Mouse (Mus musculus) megakaryocyte-erythroid progenitor cell, adult 5-6 weeks (primary cell): Measurements from ENCODE around the gene Dlg4. TPM values are rescaled to one million over a fixed set of nuclear protein-coding genes. Genes with fewer than 3 reads are reported as not detected.
A peak's percentile ranks its signal among the peaks of the same experiment; 100 is the strongest.
"Not testable (repeated sequence)": the region's sequence is repeated elsewhere in the genome, so short reads cannot be mapped to it uniquely, and the experiment has no call there.

Source experiments
- ATAC-seq: replicated peaks from 2 replicates; pipeline ENCODE4 v1.8.0; 2016; ENCODE audit warnings: mild to moderate bottlenecking, inconsistent platforms; ENCODE audit not compliant: severe bottlenecking, poor library complexity, low FRiP score, low TSS enrichment
- total RNA-seq, 2 experiments: library from RNA; stranded (forward) in 1 of 2; stranded (reverse) in 1 of 2; fragments of 200-1000, 215-1000 nt in 1 of 2; fragments of >200 nt in 1 of 2; fragmentation: Nextera tagmentation in 1 of 2; gene quantifications; 2 replicates each; pipeline ENCODE4 v1.2.3; 2014 to 2017

The Dlg4 gene
- total RNA-seq, 2 experiments from 2014 or later = 0.23 to 3.0 TPM

- ATAC-seq = peak; percentile 73
Observed at GRCm38 (mm10) chr11:69995391-69995960, 21.3 kb upstream of the Dlg4 start, which contains the start of gene Phf23. Gene Phf23 (plus strand): TSS chr11:69995777.

DNA sequence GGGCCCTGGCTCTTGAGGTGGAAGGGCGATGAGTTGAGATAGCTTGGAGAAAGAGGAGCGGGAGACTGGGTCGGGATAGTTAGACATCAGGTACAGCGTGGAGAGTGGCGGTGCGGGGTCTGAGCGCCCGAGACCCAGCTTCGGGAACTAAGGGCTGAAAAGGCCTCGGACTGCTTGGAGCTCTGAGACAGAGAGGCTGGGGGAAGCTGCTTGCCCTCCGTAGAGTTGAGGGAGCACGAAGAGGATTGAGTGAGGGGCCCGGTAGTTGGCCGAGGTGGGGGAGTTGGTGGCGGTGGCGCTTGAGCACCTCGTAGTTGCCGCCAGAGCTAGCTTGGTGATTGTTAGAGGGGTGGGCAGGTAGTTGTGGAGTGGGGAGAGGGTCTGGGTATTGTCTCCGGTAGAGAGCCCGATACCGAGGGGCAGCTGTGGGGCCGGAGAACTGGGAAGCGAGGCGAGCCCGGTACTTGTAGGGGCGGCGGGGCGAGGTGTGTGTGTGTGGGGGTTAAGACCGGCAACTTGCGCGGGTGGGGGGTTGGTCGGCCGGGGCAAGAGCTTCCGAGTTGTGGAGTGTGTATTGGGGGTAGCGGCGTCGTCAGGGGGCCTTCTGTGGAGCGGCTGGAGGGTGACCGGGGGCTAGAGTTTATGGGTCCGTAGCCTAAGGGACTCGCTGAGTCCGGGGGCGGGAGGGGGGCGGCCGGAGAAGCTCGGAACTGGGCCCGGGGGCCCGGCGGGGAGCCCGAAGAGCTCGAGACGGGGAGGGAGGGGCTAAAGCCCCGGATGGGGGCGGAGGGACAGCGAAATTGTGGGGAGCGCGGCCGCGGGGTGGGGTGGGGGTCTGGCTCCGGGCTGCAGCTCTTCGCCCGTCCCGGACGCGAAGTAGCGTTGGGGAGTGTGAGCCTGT lies 20.3 kb upstream of the Dlg4 start:
- no peak for ATAC-seq

- ATAC-seq = peak; percentile 46
Observed at GRCm38 (mm10) chr11:69997070-69997509, 19.7 kb upstream of the Dlg4 start.

DNA sequence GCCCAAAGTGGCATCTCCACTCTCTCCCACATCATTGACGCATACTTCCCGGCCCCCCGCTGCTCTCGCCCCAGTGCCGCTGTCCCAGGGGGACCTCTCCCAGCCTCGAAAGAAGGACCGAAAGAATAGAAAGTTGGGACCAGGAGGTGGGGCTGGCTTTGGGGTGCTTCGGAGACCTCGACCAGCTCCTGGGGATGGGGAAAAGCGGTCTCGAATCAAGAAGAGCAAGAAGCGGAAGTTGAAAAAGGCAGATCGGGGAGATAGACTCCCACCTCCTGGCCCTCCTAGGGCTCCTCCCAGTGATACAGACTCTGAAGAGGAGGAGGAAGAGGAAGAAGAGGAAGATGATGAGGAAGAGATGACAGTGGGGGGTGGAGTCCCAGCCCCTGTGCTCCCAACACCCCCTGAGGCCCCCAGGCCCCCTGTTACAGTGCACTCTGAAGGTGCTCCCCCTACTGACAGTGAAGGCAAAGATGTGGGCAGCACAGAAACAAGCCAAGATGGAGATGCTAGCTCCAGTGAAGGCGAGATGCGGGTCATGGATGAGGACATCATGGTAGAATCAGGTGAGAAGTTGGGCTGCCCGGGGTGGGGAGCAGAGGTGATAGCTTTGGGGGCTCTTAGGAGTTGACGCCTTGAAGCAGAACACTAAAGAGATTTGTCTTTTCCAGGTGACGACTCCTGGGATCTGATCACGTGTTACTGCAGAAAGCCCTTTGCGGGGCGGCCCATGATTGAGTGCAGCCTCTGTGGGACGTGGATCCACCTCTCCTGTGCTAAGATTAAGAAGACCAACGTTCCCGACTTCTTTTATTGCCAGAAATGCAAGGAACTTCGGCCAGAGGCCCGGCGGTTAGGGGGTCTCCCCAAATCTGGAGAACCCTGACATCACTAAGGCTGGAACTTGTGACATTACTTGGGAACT lies 17.9 kb upstream of the Dlg4 start:
- ATAC-seq = no peak

GRCm38 (mm10) chr11:69999666-70000065 lies 17.1 kb upstream of the Dlg4 start:
- no peak for ATAC-seq

DNA sequence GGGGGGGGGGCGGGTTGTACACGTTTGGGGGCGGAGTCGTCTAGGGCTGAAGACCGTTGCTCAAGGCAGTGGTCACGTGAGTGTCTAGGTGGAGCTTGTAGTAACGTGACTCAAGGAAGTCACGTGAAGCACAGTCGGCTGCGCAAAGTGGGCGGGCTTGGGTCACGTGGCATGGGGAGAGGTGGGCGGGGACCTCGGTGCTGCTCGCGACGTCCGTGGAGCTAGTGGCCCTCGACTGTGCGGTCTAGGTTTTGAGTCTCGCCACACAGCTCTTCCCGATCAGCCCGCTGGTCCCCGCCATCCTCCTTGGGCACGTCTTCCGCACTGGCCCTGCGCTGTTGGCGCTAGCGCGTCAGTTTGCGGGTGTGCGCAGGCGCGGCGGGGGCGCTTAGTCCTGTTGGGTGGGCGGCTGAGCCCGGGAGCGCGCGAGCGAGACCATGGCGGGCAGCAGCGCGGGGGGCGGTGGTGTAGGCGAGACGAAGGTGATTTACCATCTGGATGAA lies 16.3 kb upstream of the Dlg4 start, which contains the start of gene Dvl2:
Gene Dvl2 (plus strand): TSS at position 200 of the 503 bp plus-strand sequence.
- peak; percentile 39 for ATAC-seq

GRCm38 (mm10) chr11:70001159-70001558 lies 15.6 kb upstream of the Dlg4 start:
- no peak for ATAC-seq

DNA sequence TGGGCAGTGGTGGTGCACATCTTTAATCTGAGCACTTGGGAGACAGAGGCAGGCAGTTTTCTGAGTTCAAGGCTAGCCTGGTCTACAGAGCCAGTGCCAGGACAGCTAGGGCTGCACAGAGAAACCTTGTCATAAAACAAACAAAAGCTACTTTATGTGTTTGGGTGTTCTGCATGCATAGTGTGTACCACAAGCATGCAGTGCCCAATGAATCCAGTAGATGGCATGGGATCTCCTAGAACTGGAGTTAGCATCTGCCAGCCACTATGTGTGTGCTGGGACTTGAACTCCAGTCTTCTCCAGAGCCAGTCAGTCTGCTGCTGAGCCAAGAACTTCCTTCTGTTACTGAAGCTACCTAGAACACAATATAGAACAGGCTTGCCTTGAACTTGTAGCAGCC lies 14.9 kb upstream of the Dlg4 start:
- peak; percentile 35; the same call in 1 of the 2 replicates for ATAC-seq

DNA sequence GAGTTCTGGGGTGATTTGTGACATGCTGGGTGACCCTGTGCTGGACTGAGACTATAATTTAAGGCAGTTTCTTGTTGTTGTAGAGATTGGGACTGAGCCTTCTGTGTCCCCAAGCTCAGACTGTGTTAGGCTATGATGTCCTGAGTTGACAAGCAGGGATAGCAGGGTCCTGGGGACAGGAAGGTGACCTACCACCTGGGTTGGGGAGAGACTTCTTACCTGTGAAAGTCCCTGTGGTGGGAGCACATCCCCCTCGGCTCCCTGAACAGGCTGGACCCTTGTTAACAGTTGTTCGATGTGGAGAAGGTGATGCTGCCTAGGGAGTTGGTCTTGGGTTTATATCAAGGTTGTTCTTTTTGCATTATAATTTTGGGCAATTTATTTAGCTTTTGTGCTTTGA lies 14.3 kb upstream of the Dlg4 start:
- ATAC-seq = no peak

DNA sequence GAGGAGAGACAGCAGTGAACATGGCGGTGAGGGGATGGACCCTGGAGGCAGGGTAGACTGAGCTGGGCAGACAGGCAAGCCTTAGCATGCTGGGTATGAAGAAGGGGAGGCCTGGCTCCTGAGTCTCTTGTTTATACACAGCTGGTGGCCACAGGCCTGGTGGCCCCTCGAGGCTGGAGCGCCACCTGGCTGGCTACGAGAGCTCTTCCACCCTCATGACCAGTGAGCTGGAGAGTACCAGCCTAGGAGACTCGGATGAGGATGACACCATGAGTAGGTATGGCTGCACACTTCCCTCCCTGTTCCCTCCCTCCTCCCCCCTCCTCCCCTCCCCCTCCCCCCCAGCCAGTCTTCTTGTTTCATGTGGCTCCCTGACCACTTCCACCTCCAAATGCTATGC lies 11.2 kb upstream of the Dlg4 start:
- ATAC-seq = peak; percentile 53; the same call in 1 of the 2 replicates

DNA sequence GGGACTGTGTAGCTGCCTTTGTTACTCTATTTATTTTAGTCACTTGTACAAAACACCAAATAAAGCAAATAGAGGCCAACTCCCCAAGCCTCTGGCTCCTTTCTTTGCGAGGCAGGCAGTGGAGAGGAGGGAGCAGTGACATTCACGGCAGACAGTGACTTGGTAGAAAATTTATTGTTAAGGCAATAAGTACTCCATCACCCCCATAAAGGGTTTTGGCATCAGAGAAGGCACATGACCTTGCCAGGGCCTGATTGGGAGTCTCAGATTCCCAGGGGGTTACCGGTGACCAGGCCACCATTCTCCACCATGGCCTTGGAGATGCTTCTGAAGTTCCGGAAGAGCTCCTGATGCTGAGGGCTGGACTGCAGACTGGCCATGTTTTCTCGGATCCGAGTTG lies 6.7 kb upstream of the Dlg4 start:
- no peak for ATAC-seq

DNA sequence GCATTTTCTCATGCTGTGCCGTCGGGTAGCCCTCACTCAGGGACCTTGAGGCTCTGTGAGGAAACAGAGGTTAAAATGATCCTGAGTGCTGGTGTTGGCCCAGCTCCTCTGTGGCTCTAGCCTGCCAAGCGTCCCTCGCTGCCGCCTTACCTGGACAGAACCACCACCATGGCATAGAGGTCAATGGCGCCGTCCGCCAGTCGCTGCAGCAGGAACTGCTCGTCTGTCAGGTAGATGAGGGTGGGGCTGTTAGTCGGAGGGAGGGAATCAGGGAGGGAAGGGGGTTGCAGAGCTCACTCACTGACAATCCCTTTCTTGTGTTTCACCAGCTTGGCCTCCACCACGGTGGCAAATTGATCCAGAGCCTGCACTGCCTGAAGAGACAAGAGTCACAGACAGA lies 6.2 kb upstream of the Dlg4 start:
- no peak for ATAC-seq

DNA sequence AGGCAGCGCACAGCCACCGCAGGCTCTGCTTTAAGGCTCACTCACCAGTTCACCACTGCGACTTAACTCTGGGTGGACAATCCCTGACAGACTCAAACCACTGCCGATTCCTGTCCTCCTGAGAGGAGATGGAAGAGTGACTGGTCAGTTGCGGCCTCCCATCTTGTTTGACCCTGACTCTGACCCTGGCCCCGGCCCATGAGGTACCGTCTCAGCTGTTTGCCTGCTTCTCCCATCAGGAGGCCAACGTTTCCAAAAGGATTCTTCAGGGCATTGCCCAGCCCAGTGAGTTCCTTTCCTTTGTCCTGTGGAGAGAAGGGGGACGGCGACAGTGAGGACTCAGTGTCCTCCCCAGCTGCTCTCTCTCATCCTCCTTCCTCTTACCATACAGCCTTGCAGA lies 5.8 kb upstream of the Dlg4 start:
- no peak for ATAC-seq

DNA sequence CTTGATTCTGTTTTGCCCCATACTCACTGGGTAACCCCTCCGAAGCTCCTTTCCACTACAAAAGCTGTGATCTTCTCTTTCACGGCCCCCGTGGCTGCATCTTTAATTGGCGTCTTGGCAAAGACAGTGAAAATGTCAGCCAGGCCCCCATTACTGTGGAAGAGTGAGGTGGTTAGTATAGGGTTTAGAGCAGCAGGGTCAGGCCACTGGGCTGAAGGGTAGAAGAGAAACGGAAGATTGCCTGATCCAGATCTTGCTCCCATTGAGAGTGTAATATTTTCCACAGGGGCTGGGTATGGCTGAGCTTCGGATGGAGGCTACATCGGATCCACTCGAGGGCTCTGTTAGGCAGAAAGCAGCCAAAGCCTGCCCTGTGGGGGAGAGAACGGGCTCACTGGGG lies 3.8 kb upstream of the Dlg4 start:
- no peak for ATAC-seq

GRCm38 (mm10) chr11:70013408-70013807 lies 3.3 kb upstream of the Dlg4 start:
- ATAC-seq = no peak

DNA sequence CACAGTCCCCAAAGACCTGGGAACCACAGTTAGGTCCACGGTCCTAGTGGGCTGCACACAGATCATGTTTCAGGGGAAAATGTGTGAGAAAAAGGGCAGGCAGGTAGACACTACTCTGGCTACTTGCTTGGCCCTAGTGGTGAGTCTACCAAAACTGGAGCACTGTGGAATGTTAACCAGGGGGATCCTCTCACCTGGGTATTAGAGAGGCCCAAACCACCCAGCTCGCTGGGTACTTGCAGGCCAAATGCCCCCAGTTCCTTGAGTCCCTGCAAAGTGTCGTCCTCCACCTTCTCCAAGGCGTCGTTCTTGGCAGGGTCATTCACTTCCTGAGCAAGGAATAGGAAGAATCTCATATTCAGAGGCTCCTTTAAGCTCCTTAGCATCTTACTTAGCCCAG lies 2.7 kb upstream of the Dlg4 start:
- ATAC-seq = no peak

- ATAC-seq = peak; percentile 88
Observed at GRCm38 (mm10) chr11:70014880-70015558, 1.7 kb upstream of the Dlg4 start, which contains the start of gene Acadvl. Gene Acadvl (minus strand): TSS chr11:70015411.

- ATAC-seq = no peak
Observed at GRCm38 (mm10) chr11:70015677-70016076, 1.1 kb upstream of the Dlg4 start.

DNA sequence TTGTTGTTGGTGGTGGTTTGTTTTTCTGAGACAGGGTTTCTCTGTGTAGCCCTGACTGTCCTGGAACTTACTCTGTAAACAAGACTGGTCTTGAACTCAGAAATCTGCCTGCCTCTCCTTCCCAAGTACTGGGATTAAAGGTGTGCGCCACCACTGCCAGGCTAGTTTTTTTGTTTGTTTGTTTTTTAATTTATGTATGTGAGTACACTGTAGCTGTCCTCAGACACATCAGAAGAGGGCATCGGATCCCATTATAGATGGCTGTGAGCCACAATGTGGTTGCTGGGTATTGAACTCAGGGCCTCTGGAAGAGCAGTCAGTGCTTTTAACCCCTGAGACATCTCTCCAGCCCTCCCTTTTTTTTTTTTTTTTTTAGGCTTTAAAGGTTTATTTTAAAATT lies 565 bp upstream of the Dlg4 start:
- not testable (repeated sequence) for ATAC-seq
